Mouse (Mus musculus) small intestine, adult 2 months (tissue): Measurements from ENCODE around the gene Map3k11.

Source experiments
- CTCF ChIP-seq: fragments of 200-500 bp; IDR thresholded peaks from 2 replicates; pipeline ENCODE4 v1.5.1; 2012; ENCODE audit warnings: low read depth, mild to moderate bottlenecking, control low read depth, inconsistent platforms, low read length, moderate library complexity, mixed read lengths; ENCODE audit not compliant: insufficient replicate concordance, insufficient read length; ENCODE audit errors: extremely low read depth
- POLR2A ChIP-seq: fragments of 200-500 bp; IDR thresholded peaks from 2 replicates; pipeline ENCODE4 v1.6.1; 2012; ENCODE audit warnings: low read depth, mild to moderate bottlenecking, control low read depth, inconsistent platforms, low read length, moderate library complexity

DNA sequence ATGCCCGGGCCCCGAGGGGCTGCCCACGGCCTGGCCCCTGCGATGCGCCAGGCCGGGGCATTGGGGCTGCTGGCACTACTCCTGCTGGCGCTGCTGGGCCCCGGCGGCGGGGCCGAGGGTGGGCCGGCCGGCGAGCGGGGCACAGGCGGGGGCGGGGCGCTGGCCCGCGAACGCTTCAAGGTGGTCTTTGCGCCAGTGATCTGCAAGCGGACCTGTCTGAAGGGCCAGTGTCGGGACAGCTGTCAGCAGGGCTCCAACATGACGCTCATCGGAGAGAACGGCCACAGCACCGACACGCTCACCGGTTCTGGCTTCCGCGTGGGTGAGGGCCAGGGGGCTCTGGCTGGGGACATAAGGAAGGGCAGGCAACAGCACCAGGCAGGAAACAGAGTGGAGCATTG, 53.7 kb downstream of the Map3k11 start:
- TF ChIP-seq CTCF = no peak
- TF ChIP-seq POLR2A = no peak
